Mouse (Mus musculus) left cerebral cortex, adult 2 months (tissue): ENCODE measurements at regions not wholly inside any gene's neighbourhood (a gene's known extent, or its start where the extent isn't known, plus 50 kb on each side); places are given as distances from the start of the nearest gene placed in this dataset.

Experiments used
- DNase-seq, 2 experiments: peaks; one replicate each; pipeline ENCODE4 v3.0.0; 2021 to 2022; ENCODE audit warnings: low spot score in 2 of 2, mixed read lengths in 1 of 2; ENCODE audit errors: extremely low spot score in 1 of 2
- H3K27ac ChIP-seq: fragments of 200-600 bp; 2 replicates; pipeline ENCODE4 v1.8.1; 2022
- H3K4me3 ChIP-seq: fragments of 200-600 bp; 2 replicates; pipeline ENCODE4 v1.8.1; 2022
- CTCF ChIP-seq: fragments of 200-600 bp; IDR thresholded peaks from 2 replicates; pipeline ENCODE4 v1.8.1; 2022; ENCODE audit warnings: antibody characterized with exemption, mild to moderate bottlenecking, moderate library complexity
- intact Hi-C: fragments of 180-260 bp; cut with DNase I; formaldehyde crosslinking; loops from one replicate; pipeline ENCODE4 v1.15.1; 2025

DNA sequence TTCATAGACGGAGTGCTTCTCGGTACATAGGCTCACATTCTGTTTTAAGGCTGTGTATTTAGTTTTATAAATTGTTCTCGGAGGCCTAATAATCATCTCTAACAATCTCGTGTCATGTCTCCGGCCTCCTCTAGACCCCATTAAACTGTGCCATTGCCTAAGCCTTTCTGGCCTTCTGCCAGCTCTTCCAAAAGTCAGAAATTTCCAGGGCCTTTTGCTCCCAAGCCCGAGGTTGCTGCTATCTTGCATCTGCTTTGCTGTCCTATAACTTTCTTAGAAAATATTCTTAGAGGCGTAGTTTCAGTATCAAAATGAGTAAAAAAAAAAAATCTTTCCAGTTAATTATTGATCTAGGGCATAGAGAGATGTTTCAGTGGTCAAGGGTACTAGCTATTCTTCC lies 361.2 kb upstream of the Mmadhc start:
- TF ChIP-seq CTCF = no peak
- DNase-seq = no peak
- Histone ChIP-seq H3K27ac (no peak overlapping the region), H3K4me3 (no peak overlapping the region)
- intact Hi-C loops = no loop called here

DNA sequence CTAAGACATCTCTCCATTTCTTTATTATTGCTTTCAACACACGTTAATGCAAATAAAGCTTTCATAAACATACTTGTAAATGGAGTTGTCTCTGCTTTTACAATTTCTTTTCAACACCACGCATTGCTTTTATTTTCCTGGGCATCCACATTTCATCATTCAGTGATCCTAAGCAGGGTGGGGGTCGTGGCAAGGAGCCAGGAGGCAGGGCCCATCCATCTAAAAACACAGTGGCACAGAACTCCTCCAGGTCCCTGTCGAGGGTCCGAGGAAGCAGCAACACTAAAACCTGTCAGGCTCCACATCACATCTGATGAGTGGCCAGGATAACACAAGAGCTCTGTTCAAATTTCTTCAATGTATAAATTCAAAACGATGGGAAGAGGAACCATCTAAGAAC lies 359.8 kb upstream of the Mmadhc start:
- TF ChIP-seq CTCF = no peak
- intact Hi-C loops = no loop called here
- no peak for DNase-seq
- Histone ChIP-seq H3K4me3 (no peak overlapping the region), H3K27ac (no peak overlapping the region)

DNA sequence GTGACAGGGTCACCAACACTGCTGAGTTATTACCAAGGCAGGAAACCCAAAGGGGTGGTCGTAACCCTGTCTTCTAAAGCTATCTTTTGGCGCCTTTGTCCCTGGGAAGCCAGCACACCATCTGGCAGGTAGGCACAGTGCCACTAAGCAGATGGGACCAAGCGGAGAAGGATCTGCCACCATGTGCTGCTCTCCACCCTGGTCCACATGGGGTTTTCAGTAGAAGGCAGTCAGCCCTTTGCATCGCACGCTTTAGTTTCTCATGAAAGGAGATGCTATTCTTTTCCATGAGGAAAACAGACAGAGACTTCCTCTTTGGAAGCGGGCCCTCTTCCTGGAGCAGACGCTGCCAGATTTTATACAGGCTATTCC lies 358.3 kb upstream of the Mmadhc start:
- intact Hi-C loops = no loop called here
- no peak overlapping the region for H3K4me3 ChIP-seq
- no peak overlapping the region for H3K27ac ChIP-seq
- peak in 1 of 2 experiments; percentile 27 for DNase-seq
- TF ChIP-seq CTCF = no peak

DNA sequence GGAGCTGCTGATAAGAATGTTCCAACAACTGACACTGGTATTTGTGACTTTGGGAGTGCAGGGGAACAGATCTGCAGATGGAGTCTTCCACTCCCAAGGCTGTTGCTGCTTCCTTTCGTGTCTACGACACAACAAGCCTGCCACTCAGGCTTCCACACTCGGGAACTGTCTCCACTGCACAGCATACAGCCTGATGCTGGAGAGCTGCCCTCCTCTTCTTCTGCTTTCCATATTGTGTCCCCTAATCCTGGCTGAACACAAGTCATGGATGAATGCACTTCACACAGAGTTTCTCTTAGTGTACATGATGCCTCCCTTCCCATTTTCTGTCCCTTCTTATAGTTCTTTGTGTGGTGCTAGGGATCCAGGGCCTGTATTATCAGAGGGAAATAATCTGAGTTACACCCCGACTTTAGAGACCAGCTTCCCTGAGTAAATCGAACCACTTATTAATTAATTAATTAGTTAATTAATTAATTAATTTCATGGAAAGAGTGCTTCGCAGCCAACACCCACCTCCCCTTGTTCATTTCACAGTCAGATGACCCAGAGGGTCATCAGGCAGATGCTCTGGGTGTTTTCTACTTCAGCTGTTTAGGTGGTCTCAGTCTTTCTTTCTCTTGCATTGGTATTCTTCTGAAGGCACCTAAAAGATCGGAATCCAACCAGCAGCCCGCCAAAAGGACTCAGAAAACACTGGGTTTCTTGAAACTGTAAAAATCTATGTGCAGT lies 357.8 kb upstream of the Mmadhc start:
- intact Hi-C loops = no loop called here
- no peak for TF ChIP-seq CTCF
- no peak overlapping the region for H3K4me3 ChIP-seq
- no peak overlapping the region for H3K27ac ChIP-seq
- no peak for DNase-seq

DNA sequence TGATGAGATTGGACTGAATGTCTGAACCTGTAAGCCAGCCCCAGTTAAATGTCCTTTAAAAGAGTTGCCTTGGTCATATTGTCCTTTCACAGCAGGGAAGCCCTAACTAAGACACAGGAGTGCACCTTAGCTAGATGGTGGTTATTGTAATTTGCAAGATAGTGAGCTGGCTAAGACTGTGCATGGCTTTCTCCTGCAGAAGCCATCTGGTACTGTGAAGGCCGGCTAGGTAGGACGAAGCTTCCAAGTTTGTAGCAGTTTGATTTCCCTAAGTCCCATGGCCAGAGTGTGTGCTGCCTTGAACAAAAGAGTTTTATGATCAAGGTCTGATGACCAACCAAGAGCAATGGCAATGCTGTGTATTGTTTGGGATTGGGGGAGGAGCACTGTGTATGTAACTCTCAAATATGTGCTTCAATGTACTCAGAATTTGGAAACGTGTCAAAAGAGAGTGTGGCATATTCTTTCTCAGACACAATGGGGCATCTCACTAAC lies 356.6 kb upstream of the Mmadhc start:
- H3K4me3 ChIP-seq = no peak overlapping the region
- TF ChIP-seq CTCF = no peak
- H3K27ac ChIP-seq = no peak overlapping the region
- no peak for DNase-seq
- intact Hi-C loops = no loop called here

DNA sequence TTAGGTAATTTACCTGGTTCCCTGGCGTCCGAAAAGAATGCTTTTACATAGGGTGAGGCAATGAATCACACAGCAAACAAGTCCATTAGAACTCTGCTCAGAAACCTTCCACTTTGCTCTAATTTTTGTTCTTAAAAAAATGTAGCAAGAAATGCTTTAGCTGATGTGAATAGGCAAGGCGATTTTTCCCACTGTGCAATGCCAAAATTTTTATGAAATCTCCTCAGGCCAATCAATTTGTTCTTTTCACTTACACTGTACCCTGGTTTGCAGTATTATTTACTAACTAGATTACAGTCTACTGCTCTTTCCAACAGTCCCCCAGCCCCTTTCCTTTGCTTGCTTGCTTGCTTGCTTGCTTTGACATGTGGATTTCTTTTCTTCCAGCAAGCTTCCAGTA lies 353.1 kb upstream of the Mmadhc start:
- intact Hi-C loops = no loop called here
- no peak for DNase-seq
- no peak for TF ChIP-seq CTCF
- Histone ChIP-seq H3K4me3 (no peak overlapping the region), H3K27ac (no peak overlapping the region)

DNA sequence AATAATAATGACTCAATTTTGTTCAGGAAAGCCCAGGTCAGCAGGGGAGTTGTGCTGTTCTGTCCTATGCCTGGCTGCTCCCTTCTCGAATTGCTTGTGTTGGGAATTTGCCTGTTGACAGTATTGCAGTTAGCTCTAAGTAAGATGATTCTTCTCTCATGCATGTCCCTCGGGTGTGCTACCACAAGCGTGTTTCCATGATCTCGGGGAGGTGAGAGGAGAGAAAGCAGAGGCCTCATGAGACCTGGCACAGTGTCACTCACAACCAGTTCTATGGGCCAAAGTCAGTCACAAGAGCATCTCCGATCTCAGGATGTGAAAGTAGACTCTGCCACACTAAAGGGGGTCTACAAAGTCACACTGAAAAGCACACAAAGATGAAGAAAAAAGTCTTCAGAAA lies 346.6 kb upstream of the Mmadhc start:
- TF ChIP-seq CTCF = no peak

DNA sequence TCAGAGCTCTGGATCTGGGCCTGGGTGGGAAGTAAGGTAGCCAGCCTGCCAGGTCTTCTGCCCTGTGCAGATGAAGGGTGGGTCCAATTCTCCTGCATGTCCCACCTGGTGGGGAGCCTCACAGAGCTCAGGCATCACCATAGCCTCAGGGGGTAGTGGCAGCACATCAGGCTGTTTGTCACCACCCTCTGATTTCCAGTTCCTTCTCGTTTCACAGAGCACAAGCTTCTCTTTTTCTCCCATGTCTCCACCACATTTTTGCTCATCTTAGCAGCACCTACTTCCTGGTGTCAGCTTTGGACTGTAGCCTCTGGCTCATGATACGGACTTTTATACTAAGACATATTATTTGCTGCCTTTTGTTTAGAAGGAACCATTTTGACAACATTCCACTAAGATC lies 345.6 kb upstream of the Mmadhc start:
- no peak overlapping the region for H3K4me3 ChIP-seq
- DNase-seq = no peak
- intact Hi-C loops = no loop called here
- no peak overlapping the region for H3K27ac ChIP-seq
- TF ChIP-seq CTCF = no peak

More for the DNA sequence above, 346.6 kb upstream of the Mmadhc start:
- DNase-seq = no peak
- no peak overlapping the region for H3K4me3 ChIP-seq
- H3K27ac ChIP-seq = no peak overlapping the region
- intact Hi-C loops = no loop called here

DNA sequence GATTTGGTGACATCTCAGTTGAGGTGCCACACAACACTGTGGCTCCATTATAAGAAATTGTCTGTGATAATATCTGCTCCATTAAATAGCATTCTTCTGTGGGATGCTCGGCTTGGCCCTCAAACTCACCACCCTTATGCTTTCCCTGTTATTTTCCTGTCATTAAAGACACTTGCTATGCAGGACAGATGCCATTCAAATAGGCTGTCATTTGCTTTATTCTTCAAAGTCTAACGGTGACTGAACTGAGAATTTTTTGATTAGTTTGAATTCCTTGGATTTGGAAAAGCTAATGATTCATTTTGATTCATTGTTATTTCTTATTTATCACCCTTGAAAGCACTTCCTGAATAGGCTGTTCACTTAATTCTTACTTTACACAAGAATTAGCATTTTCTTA lies 339.3 kb upstream of the Mmadhc start:
- intact Hi-C loops = no loop called here
- DNase-seq = no peak
- TF ChIP-seq CTCF = no peak
- Histone ChIP-seq H3K4me3 (no peak overlapping the region), H3K27ac (no peak overlapping the region)

DNA sequence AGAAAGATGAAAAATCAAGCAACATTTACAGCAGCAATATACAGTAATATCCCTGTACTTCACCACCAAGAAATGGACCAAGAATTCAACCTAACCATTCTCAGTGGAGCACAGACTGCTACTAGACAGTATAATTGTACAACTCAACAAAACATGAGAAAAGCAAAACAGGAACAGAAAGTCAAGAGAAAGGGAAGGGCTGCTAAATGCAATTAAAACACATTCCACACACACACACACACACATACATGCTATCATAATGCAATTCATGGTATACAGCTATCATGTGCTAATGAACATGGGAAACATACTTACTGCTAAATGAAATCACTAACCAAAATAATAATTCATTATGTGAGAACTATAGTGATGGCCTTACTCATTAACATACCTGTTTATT lies 335.2 kb upstream of the Mmadhc start:
- TF ChIP-seq CTCF = no peak
- intact Hi-C loops = no loop called here
- Histone ChIP-seq H3K4me3 (no peak overlapping the region), H3K27ac (no peak overlapping the region)
- no peak for DNase-seq

DNA sequence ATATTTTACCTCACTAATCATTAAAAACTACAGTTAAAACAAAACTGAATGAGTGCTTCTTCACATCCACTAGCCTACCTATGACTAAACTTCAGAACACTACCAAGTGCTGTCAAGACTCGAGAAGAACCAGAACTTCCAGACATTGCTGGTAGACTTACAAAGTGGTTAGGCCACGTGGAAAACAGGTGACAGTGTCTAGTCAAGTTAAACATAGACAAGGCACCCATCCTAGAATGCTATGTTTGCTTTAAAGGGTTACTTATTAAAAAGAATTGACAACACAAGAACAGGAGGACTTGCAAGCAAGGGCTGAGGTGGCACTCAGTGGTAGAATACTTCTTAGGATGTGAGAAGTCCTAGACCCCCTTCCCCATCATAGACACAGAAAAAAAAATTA lies 330.9 kb upstream of the Mmadhc start:
- DNase-seq = no peak
- intact Hi-C loops = no loop called here
- TF ChIP-seq CTCF = no peak
- Histone ChIP-seq H3K4me3 (no peak overlapping the region), H3K27ac (no peak overlapping the region)

DNA sequence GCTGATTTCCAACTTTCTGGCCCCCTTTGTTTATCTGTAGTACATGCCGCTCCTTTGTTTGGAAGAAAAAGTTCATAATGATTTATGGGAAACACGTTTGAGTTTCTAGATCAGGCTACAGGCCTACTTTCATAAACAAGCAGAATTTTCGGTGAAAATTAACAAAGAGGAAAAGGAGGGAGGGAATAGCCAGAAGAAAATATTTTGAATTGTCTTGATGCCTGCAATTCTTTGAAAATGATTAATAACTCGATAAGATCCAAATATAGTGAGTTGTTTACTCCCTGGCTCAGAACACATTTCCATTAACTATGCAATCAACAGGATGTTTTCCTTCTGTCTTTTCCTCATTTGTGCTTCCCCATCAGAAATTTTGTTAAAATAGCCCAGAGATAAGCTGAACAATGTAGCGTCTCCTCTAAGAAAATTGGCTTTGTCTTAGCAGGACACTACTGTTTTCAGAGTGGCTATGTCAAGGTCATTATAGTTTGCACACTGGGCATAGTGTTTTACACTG lies 328.7 kb upstream of the Mmadhc start:
- H3K27ac ChIP-seq = no peak overlapping the region
- no peak for DNase-seq
- TF ChIP-seq CTCF = no peak
- intact Hi-C loops = no loop called here
- H3K4me3 ChIP-seq = no peak overlapping the region

DNA sequence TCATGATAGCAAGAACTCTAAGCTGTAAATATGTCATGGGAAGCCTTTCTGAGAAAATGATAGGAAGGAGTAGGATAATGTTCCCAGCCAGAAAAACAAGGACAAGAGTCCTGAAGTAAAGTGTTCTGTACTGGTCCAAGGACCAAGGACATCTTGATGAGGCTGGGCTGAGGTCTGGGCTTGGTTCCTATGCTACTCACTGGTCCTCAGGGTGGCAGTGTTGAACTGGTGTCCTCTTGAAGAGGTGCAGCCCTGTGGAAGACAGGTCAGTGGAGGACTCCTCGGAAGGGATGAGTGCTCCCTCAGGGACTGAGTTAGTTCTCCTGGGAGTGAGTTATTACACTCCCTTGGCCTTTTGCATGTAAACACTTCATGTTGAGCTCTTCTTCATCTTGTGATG lies 312.5 kb upstream of the Mmadhc start:
- intact Hi-C loops = no loop called here
- no peak overlapping the region for H3K27ac ChIP-seq
- DNase-seq = no peak
- no peak overlapping the region for H3K4me3 ChIP-seq
- peak; percentile 44 for TF ChIP-seq CTCF
